Mouse (Mus musculus) liver, adult 2 months (tissue): ENCODE measurements around the gene Lrp4. TPM values are rescaled to one million over a fixed set of nuclear protein-coding genes. Genes with fewer than 3 reads are reported as not detected.

ENCODE experiments used
- DNase-seq: peaks from one replicate; pipeline ENCODE4 v3.0.0-alpha.2; 2011; ENCODE audit warnings: low read depth, low spot score; ENCODE audit errors: extremely low read depth
- H3K27ac ChIP-seq: fragments of 200-500 bp; replicated peaks from 2 replicates; pipeline ENCODE4 v1.5.1; 2012; ENCODE audit warnings: low read depth, mild to moderate bottlenecking, control low read depth, inconsistent platforms, low read length; ENCODE audit not compliant: insufficient read depth
- H3K27me3 ChIP-seq: fragments of 200-500 bp; 2 replicates; pipeline ENCODE4 v1.6.1; 2012; ENCODE audit warnings: mild to moderate bottlenecking, moderate library complexity, low read length, inconsistent platforms; ENCODE audit not compliant: control insufficient read depth, insufficient read depth
- H3K36me3 ChIP-seq: fragments of 200-500 bp; 2 replicates; pipeline ENCODE4 v1.6.1; 2012; ENCODE audit warnings: low read length, inconsistent platforms; ENCODE audit not compliant: control insufficient read depth, insufficient read depth
- H3K4me1 ChIP-seq: fragments of 200-500 bp; 2 replicates; pipeline ENCODE4 v1.6.1; 2011; ENCODE audit warnings: low read length; ENCODE audit not compliant: control insufficient read depth, insufficient read depth
- H3K4me3 ChIP-seq: fragments of 200-500 bp; 2 replicates; pipeline ENCODE4 v1.5.1; 2011; ENCODE audit warnings: low read depth, mild to moderate bottlenecking, control low read depth, low read length, moderate library complexity; ENCODE audit not compliant: insufficient read depth
- H3K79me2 ChIP-seq: fragments of 200-500 bp; 2 replicates; pipeline ENCODE4 v1.6.1; 2012; ENCODE audit warnings: inconsistent platforms, mild to moderate bottlenecking, low read length, moderate library complexity; ENCODE audit not compliant: control insufficient read depth, insufficient read depth
- H3K9ac ChIP-seq: fragments of 200-500 bp; 2 replicates; pipeline ENCODE4 v1.6.1; 2012; ENCODE audit warnings: low read depth, mild to moderate bottlenecking, control low read depth, inconsistent platforms, low read length
- CTCF ChIP-seq: fragments of 200-500 bp; IDR thresholded peaks from 2 replicates; pipeline ENCODE4 v1.5.1; 2011; ENCODE audit warnings: low read depth, low read length, control low read depth
- POLR2A ChIP-seq: fragments of 200-500 bp; IDR thresholded peaks from 2 replicates; pipeline ENCODE4 v1.6.1; 2011; ENCODE audit warnings: low read length, control low read depth; ENCODE audit not compliant: insufficient read depth; ENCODE audit errors: extremely low read depth
- WGBS: fragments of 180-500 bp; shearing (Covaris S2); methylation state at CpG from one replicate; pipeline ENCODE4 v1.1.7; 2018; 5-methylcytosine and 5-hydroxymethylcytosine counted together
- polyA plus RNA-seq: library from polyadenylated mRNA; depleted of rRNA; stranded (reverse); fragments of >200 nt; gene quantifications from 2 replicates; pipeline ENCODE4 v1.2.3, GENCODE M21; 2012
- total RNA-seq: library from RNA; depleted of rRNA; stranded (reverse); fragments of >200 nt; gene quantifications from 2 replicates; pipeline ENCODE4 v1.2.3, GENCODE M21; 2014

Lrp4 gene
- total and polyA plus RNA-seq, 2 experiments: 5.1 to 13.8 TPM

- H3K27ac ChIP-seq: no peak overlapping the region
- TF ChIP-seq CTCF: no peak
- TF ChIP-seq POLR2A: no peak
- no peaks in the 10 kb centered on the region; the same call in 1 of the 2 replicates for H3K36me3 ChIP-seq
- WGBS: 57% methylated on average over 3 of the region's 3 CpGs
- H3K79me2 ChIP-seq: peaks cover 16% of the 10 kb centered on the region; the same call in 1 of the 2 replicates
- no peaks in the 10 kb centered on the region for H3K27me3 ChIP-seq
- H3K9ac ChIP-seq: no peak overlapping the region
- H3K4me1 ChIP-seq: peaks cover 6% of the 10 kb centered on the region; the same call in 1 of the 2 replicates
- no peak for DNase-seq
- H3K4me3 ChIP-seq: no peak overlapping the region
Measured at GRCm38 (mm10) chr2:91465934-91466333, 8.6 kb downstream of the Lrp4 start.

- H3K27me3 ChIP-seq: no peaks in the 10 kb centered on the region
- H3K9ac ChIP-seq: no peak overlapping the region
- peaks cover 6% of the 10 kb centered on the region; the same call in 1 of the 2 replicates for H3K4me1 ChIP-seq
- no peak for DNase-seq
- TF ChIP-seq CTCF: no peak
- TF ChIP-seq POLR2A: no peak
- 85% methylated on average over 8 of the region's 8 CpGs for WGBS
- H3K79me2 ChIP-seq: peaks cover 9% of the 10 kb centered on the region; the same call in 1 of the 2 replicates
- no peak overlapping the region for H3K27ac ChIP-seq
- H3K36me3 ChIP-seq: peaks cover 2% of the 10 kb centered on the region; the same call in 1 of the 2 replicates
- no peak overlapping the region for H3K4me3 ChIP-seq
Measured at GRCm38 (mm10) chr2:91467613-91468012, 10.3 kb downstream of the Lrp4 start.

GRCm38 (mm10) chr2:91470055-91470647 is 12.8 kb downstream of the Lrp4 start:
- no peak overlapping the region for H3K4me3 ChIP-seq
- no peak overlapping the region for H3K9ac ChIP-seq
- TF ChIP-seq POLR2A (no peak), CTCF (no peak)
- peaks cover 6% of the 10 kb centered on the region; the same call in 1 of the 2 replicates for H3K79me2 ChIP-seq
- no peak overlapping the region for H3K27ac ChIP-seq
- H3K36me3 ChIP-seq: peaks cover 2% of the 10 kb centered on the region; the same call in 1 of the 2 replicates
- H3K4me1 ChIP-seq: peaks cover 6% of the 10 kb centered on the region; the same call in 1 of the 2 replicates
- H3K27me3 ChIP-seq: no peaks in the 10 kb centered on the region
- 81% methylated on average over 7 of the region's 7 CpGs for whole genome bisulfite sequencing
- DNase-seq: no peak

GRCm38 (mm10) chr2:91474358-91474757 is 17.0 kb downstream of the Lrp4 start:
- Histone ChIP-seq H3K27ac (no peak overlapping the region), H3K79me2 (peaks cover 3% of the 10 kb centered on the region; the same call in 1 of the 2 replicates), H3K36me3 (peaks cover 6% of the 10 kb centered on the region; the same call in 1 of the 2 replicates), H3K9ac (no peak overlapping the region), H3K4me3 (no peak overlapping the region), H3K27me3 (no peaks in the 10 kb centered on the region), H3K4me1 (0 out of 2 replicates have a peak, but pooled peaks cover 1% of the 10 kb centered on the region)
- 82% methylated on average over 12 of the region's 12 CpGs for WGBS
- no peak for DNase-seq
- TF ChIP-seq POLR2A: no peak
- no peak for TF ChIP-seq CTCF

- DNase-seq: no peak
- Histone ChIP-seq H3K27me3 (no peaks in the 10 kb centered on the region), H3K4me3 (no peak overlapping the region), H3K36me3 (peaks cover 6% of the 10 kb centered on the region; the same call in 1 of the 2 replicates), H3K27ac (no peak overlapping the region), H3K79me2 (no peaks in the 10 kb centered on the region), H3K9ac (no peak overlapping the region), H3K4me1 (0 out of 2 replicates have a peak, but pooled peaks cover 1% of the 10 kb centered on the region)
- 63% methylated on average over 7 of the region's 7 CpGs for WGBS
- TF ChIP-seq POLR2A: no peak
- no peak for TF ChIP-seq CTCF
Measured at GRCm38 (mm10) chr2:91475791-91476190, 18.5 kb downstream of the Lrp4 start.

GRCm38 (mm10) chr2:91476251-91476661 is 18.9 kb downstream of the Lrp4 start:
- peaks cover 6% of the 10 kb centered on the region; the same call in 1 of the 2 replicates for H3K36me3 ChIP-seq
- no peaks in the 10 kb centered on the region for H3K79me2 ChIP-seq
- DNase-seq: peak; percentile 77
- 0 out of 2 replicates have a peak, but pooled peaks cover 1% of the 10 kb centered on the region for H3K4me1 ChIP-seq
- peak overlapping the region; percentile 15; the same call in 1 of the 2 replicates for H3K4me3 ChIP-seq
- no peaks in the 10 kb centered on the region for H3K27me3 ChIP-seq
- H3K27ac ChIP-seq: no peak overlapping the region
- 16% methylated on average over 17 of the region's 17 CpGs for WGBS
- no peak overlapping the region for H3K9ac ChIP-seq
- TF ChIP-seq POLR2A (no peak), CTCF (no peak)
